Mouse (Mus musculus) frontal cortex, adult (tissue): ENCODE results near the gene Myo1f.

Experiments used
- ATAC-seq: cut with Nextera tagmentation; 2 replicates; pipeline ENCODE4 v1.9.2; 2017; ENCODE audit warnings: mild to moderate bottlenecking, moderate library complexity, mixed read lengths; ENCODE audit not compliant: low TSS enrichment

Gene Myo1f

DNA sequence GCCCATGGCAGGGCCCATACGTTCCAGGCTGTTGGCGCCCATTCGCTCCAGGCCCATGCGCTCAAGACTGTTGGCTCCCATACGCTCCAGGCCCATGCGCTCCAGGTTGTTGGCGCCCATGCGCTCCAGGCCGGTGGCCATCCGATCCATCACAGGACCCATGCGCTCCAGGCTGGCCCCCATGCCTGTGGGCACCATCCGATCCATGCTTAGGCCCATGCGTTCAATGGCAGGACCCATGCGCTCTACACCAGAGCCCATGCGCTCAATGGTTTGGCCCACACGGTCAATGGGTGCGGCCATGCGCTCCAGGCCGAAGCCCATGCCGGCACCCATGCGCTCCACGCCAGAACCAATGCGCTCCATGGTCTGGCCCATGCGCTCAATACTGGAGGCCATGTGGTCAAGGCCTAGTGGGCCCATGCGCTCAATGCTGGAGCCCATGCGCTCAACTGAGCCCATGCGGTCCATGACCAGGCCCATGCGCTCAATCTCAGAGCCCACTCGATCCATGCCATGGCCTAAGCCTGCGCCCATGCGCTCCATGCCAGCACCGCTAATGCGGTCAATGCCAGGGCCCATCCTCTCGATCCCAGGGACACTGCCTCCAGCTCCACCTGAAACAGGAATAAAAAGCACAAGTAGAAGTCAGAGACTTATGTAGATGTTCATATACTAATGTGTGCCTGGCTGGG, 94.4 kb downstream of the Myo1f start:
- ATAC-seq, result no peak
